Mouse (Mus musculus) cerebellum, adult 8-10 months (tissue): Measurements from ENCODE around the gene Rgs6.

Source experiments
- DNase-seq: peaks from one replicate; pipeline ENCODE4 v3.0.0; 2022

Rgs6 gene

DNA sequence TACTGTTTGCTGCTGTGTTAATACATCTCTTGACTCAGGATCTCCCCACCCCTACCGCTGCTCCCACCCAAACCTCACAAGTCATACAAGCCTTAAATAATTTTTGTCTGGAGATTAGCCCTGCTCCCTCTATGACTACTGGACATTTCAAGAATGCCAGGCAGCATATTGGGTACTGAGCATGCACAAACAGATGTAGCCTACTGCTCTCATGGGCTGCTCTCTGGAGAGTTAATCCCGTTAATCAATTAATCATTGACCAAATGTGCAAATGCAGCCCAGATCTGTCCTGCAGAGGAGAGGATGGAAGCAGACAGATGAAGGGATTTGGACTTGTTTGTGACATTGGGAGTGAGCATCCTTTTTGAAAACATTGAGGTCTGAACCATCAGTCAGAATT is at the start of gene Rgs6:
Gene Rgs6, plus strand, starts transcription at position 276 of the 400 bp plus-strand sequence.
- no peak for DNase-seq

DNA sequence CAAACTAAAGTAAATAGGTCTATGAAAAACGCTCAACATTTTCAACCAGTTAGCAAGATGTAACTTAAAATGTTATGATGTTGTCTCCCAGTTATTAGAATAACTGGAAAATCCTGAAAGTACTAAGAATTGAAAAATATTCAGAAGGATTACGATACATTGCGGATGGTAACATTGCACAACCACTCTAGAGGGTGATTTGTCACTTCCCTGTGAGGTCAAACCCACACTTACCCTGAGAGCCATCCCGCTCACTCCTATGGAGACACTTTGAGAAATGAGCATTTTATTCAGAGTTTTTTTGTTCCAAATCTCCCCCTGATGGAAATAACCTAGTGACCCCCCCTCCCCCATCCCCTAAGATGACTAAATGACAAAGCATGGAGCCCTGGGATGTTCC is 41.0 kb upstream of the Rgs6 start:
- DNase-seq: no peak

DNA sequence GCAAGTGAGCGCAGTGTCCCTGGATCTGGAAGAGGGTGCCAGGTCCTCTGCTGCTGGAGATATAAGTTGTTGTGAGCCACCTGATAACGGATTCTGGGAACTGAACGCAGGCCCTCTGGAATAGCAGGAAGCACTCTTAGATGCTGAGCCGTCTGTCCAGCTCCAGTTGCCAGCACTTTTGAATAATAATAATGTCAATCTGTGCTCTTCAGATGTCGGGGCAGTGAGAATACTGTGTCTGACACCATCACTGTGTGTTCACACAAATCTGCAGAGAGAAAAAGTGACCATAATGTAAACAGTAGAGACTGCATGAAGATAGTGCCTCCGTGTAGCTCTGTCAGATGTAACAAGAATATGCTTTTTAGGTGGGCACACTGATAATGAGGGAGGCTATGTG is 38.9 kb upstream of the Rgs6 start:
- DNase-seq: no peak

DNA sequence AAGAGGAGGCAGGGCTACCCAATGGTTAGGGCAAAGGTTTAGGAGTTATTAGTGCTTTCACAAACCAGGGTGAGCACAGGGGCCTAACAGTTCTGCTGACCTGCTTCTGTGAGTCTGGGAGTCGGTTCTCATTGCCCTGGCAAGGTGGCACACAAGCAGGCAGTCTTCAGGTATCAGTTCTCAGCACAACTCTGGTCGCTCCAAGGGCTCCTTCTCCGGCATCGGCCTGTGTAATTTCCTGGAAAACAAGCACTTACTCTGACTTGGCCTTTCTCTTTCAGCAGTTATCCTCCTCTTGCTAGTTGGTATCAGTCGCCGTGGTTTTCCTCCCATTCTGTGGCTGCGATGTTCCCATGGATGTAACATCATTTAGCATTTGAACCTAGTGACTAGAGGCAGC is 38.0 kb upstream of the Rgs6 start:
- DNase-seq: no peak

DNA sequence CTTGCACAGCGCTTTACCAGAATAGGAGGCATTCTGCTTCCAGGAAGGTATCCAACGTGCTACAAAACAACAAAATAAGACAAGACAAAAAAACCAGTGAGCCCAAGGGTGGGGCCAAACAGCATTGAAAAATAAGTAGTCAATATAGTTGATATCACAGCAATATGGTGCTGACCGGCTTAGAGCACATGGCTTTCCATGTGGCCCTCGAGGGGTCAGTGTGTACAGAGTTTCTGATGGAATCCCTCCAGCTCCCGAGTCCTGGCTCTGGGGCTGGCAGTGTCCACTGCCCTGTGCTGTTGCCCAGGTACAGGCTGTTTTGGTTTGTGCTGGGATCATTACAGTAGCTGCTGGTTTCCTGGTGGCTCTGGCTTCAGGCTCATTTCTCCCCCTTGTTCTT is 35.7 kb upstream of the Rgs6 start:
- DNase-seq: no peak

DNA sequence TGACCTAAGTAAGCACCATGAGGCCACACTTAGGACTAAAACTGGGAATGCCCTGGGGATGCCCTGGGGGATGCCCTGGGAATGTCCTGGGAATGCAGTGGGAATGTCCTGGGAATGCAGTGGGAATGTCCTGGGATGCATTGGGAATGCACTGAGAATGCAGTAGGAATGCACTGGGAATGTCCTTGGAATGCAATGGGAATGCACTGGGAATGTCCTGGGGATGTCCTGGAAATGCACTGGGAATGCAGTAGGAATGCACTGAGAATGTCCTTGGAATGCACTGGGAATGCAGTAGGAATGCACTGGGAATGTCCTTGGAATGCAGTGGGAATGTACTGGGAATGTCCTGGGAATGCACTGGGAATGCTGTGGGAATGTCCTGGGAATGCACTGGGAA is 25.2 kb upstream of the Rgs6 start:
- no peak for DNase-seq

DNA sequence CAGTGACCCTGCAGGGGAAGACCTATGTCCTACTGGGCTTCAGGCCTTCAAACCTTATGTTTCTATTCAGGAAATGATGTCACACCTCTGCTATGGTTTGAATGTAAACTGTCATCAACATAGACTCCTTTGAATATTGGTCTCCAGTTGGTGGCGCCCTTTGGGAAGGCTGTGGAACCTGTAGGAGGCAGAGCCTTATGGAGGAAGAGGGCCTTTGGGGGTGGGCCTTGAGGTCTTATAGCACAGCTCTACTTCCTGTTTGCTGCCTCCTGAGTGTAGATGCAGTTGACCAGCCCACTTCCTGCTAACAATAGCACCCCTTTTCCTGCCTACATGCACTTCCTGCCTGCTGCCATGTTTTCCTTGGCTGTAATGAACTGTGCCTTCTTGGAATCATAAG is 19.7 kb upstream of the Rgs6 start:
- no peak for DNase-seq

DNA sequence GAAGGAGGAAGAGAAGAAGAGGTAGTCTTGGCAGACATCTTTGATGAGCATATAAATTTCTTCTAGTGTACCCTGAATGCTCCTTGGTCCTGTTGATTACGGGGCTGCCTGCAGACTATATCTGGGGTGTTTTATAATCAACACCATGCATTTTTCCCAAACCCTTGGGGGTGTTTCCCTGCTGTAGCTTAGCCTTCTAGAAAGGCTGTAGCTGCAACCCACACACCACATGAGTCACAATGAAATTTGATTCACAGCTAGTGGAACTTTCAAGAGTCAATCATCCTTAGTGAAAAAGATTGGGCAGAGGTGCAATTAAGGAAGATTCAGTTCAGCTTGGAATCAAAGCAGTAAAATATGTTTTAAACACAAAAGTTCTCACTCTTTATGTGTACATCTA is 15.4 kb upstream of the Rgs6 start:
- no peak for DNase-seq

DNA sequence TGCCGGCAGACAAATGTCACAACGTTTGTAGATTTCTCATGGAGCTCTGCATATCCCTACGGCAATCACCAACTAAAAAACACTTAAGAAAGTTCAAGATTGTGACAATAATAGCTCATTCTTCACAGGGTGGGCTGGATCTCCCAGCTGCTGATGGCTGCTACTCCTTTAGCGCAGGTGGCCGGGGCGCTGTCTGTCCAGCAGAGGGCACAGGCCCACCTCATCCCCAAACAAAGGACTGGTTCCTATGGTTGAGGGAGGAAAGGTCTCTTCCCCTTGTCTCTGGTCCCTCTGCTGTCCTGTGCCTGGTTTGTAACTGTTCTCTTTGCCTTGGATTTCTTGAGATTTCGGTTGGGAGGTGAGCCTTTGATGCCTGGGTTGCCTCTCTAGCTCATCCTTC is 1.5 kb upstream of the Rgs6 start:
- DNase-seq: no peak

DNA sequence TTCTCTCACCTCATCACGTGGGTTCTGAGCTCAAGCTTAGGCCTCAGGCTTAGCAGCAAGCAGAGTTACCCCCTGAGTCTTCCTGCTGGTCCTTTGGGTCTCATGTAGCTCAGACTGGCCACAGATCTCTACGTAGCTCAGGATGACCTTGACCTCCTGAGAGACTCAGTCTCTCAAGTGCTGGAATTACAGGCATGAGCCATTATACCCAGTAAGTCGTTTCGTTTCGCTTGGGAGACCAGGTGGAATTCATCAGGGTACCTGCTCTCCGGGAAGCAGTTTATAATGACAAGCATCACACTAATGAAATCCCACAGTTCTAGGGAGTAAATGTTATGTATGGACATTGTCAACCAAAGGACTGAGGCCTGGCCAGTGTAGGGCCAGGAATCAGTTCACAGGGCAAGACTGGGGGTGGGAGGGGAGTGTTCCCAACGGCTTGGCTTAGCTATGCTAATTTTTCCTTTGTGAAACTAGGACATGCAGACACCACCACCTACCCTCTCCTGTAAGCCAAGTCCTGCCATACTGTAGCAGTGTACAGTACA is 670 bp upstream of the Rgs6 start:
- no peak for DNase-seq

DNA sequence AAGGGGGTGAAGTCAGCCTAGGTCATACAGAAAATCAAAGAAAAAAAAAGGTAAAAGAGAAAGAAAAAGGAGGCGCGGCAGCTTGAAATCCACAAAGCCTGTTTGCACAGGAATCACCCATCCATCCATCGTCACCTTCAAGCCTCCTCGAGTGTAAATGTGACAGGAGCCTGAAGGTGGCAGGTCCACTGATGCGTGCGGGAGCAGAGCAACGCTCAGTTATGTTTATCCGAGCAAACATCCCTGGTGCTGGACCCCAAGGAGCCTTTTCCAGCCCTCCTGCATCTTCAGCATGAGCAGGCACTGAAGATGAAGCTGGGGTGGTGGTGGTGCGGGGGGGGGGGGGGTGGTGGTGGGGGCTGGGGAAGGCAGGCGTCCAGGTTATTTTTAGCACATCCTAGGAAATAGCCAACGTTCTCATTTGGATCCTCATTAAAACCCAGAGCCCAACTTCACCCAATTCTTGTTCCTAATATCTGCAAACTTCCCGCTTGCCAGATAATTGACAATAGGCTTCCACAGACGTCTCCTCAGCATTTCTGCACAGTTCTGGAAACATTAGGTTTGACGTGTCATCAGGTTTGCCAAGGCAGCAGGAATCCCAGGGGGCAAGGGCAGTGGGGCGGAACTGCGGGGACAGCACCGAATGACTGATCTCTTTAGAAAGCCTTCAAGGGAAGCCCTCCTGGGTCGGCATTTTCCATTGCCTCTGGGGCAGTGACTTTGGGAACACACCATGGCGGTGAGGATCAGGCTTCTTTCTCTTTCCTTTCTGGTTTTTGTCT is 946 bp downstream of the Rgs6 start:
- no peak for DNase-seq

DNA sequence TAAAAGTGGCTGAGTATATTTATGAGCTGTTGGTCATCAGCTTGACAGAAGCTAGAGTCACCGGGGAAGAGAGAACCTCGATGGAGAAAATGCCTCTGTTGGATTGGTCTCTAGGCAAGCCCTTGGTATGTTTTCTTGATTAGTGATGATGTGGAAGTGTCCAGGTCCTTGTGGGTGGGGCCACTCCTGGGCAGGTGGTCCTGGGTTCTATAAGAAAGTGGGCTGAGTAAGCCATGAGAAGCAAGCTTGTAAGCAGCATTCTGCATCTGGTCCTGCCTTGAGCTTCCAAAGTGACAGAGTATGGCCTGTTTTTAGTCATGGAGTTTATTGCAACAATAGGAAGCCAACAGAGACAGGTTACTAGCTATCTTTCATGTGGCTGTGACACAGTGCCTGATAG is 10.9 kb downstream of the Rgs6 start:
- no peak for DNase-seq

DNA sequence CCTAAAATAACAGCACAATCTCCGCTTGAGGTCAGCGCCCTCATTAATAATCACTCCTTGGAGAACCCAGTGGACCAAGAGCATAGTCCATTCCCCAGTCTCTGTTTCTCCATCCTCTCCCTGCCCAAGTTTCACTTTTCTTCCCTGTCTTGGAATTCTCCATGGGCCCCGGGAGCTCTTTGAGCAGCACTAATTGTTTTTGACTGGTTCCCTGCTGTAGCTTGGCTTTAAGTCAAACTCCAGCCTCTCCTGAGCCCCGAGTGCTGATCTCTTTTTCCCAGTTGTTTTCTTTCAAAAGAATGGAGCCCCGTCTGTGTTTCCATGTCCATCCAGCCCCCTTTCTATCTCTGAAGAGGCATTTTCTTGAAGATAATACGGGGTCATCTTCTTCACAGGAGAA is 12.3 kb downstream of the Rgs6 start:
- DNase-seq: no peak

DNA sequence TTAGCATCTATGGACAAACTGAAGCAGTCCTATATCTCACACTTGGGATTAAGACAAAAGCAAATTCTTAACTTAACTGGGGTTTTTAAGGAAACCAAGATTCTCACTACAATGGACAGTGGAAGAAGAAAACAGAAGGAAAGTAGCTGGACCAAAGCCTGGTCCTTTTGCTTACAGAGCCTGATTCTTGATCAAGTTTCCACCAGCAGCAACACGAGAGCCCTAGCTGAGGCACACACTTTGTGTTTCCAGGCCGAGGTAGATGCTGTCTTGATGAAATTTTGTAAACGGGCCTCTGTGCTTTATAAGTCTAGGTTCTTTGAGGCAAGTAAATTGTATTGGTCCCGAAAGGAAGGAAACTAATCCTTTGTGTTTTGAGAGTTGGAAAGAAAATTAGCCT is 14.7 kb downstream of the Rgs6 start:
- DNase-seq: no peak

DNA sequence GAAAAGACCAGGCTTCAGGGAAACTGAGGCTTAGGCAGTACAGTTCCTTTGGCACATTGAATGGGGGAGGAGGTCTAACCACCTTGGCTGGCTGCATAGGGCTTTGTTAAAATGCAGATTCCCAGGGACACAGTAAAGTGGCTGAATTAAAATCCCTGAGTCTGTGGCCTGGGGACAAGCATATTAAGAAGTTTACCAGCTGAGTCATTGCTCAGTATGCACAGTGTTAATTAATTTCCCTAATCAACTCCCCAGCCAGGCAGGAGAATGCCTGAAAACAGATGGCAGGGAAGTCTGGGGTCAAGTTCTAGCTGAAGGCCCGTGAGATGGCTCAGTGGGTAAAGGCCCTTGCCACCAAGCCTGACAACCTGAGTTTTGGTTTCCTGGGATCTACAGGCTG is 15.2 kb downstream of the Rgs6 start:
- DNase-seq: no peak

DNA sequence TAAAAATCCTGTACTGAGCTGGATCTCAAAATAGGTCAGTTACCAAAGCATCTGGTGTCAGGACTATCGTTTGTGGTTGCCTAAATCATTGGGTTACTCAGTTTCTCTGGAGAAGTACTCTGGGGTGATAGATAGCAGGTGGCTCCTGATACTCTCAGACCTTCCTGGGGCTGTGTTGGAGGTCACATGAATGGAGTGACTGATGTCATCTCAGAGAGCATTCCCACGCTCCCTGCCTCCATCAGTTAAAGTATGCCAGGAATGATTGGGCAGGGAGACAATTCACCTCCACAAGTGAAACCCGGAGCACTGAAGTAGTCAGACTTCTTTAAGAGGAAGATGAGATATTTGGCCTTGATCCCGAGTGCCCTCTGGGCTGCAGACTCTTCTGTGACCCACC is 15.9 kb downstream of the Rgs6 start:
- DNase-seq: no peak

DNA sequence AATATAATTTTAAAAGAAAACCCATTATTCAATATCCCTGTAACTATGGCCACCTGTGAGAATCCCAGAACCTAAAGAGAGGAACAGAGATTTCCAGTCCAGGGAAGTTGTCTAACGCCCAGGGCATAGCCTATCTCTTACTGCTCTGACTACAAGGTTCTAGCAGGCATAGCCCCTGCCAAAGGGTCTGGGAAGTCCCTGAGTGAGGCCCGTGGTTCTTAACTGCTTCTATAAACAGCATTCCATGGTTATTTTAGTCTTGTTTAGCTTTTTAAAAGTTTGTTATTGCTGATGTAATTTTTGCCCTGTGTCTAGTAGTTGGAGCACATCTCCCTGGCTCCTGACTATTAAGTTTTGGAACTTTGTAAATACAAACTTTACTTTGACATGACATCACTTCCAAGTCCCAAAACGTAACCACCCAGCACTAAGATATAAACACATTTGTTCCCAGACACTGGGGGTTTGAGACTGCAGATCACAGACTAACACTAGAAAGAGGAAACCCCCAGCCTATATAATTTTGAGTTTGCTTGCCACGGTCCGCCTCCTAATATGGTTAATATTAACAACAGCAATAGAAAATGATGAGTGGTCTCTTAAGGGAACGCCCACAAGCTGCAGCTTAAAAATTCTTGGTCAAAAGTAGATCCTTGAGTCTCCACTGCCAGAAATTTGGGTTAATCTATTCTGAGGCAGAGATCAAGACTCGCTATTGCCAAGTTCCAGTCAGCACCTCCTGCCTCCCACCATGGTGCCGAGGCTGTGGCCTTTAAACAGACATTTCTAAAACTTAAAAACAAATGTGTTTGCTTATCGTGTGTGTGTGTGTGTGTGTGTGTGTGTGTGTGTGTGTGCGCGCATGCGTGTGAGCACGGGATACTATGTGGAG is 24.9 kb downstream of the Rgs6 start:
- DNase-seq: no peak

DNA sequence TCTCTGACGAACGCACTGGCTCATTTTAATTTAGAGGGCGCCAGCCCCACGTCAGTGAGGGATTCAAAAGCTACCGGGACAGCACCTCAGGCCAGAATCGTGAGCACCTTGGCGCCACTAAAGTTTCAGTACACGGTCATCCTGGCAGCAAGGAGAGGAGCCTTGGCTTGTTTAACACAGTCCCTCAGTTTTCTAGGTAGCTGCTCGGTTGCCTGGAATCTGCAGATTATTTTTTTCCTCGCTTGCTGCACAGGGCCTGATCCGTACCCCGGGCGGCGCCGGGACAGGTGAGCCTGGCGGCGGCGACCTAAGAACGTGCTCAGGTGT is 28.4 kb downstream of the Rgs6 start:
- DNase-seq: no peak

DNA sequence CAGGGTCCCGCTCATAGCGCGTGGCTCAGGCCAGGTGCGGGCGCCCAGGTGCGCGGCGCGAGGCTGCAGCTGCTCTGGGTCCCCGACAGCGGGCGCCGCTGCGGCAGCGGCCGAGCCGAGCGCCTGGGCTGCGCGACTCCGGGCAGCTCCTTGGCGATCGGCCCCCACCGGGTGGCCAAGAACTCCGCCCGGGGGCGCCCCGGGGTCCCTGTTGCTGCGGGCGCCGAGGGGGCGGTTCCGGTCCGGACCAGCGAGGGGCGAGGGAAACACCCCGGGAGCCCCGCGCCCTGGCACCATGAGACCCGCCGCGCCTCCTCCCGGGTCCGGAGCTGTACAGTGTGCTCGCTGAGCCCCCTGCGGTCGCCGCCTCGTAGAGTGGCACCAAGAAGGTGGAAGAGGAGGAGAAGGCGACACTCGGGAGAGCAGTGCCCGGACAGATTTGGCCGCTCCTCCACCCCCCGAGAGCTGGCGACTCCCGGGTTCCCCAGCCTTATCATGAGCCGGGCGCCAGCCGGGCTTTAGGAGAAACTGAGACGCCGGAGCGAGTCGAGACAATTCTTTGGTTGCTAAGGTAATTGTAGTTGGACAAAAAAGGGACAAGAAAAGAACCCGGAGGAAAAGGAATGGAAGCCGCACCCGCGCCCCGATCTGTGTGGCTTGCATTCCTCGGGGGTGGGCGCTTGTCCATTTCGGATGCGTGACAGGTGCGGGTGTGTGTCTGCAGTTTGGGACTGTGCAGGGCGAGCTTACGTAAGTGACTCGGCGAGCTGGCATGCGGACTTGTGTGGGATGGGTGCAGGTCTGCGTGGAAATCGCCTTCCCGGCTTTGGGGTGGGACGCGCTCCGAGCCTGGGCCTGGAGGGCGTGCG is 29.0 kb downstream of the Rgs6 start:
- DNase-seq: peak; percentile 15

DNA sequence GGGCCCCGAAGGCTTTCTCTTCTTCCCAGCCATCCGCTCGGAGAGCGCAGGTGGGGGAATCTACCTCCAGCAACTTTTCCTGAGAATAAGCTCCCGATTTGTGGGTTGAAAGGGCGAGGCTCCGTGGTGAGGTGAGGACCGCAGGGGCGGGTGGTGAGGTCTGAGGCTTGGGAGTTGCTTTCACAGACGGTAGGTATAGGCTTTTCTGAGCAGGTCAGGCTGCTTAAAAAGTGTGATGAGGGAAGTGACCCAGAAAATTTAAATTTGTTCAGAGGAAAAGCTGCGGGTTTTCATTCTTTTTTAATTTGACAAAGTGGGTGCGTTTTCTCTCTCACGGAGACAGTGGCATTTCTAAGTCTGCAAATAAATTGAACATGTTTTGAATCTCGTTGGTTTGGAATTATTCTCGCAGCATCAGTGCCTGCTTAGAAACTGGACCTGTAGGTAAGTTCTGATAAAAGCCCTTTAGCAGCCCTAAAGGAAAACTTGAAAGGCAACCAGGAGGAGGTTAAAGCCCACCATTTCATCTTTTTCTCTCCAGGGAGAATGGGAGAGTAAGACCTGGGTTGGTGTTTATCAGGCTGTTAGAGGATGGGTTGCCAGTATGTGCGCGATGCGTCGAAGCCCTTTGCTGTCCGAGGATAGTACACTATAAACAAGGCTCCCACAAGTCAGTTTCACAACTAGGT is 29.7 kb downstream of the Rgs6 start:
- DNase-seq: no peak

DNA sequence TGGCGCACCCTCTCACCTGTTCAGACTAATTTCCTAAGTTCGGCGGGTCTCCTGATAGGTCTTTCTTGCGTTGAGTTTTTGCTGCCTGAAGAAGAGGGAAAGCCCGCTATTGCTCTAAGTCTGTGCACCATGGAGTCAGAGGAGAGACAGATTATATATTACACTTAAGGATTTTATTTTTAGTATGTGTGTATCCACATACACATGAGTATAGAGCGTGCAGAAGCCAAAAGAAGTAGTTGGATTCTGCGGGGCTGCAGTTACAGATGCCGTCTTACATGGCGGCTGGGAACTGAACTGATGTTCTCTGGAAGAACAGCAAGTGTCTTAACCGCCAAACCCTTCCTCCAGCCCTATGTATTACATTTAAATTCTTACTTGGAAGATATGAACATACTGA is 52.3 kb downstream of the Rgs6 start:
- no peak for DNase-seq

DNA sequence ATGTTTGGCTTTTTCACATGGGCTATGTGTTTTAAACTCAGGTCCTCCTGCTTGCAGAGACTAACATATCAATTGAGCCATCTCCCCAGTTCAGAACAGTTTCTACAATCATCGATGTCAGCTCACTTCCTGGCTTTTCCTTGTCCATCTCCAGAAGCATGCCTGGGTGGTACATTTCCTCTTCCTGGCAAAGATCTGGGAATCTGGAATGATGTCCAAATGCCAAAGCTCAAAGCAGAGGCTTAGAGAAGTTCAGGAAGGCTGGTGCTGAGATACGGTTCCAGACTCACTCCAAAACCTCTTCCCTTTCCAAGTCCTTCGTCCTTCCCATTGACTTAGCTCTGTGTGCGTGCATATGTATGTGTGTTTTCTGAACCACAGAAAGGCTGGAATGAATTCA is 59.8 kb downstream of the Rgs6 start:
- DNase-seq: no peak

DNA sequence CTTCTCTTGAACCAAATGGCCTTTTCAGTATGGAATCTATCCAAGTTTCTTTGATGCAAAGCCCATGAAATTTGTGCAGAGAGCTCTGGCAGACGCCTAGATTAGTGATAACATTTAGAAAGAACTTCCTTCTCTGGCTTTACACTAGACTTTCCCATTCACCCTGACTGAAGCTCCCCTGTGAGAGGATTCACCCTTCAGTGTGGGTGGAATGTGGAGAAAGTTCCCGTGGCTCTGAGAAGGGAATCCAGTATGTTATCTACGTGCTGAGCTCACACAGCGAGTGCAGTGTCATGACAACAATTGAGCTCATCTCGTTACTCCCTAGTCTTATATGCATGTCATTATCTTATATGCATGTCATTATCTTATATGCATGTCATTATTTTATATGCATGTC is 61.9 kb downstream of the Rgs6 start:
- DNase-seq: no peak
